Comparison of ENCODE assay signal across 10 mouse cellular contexts in genomic region chr5:120815949-120816348, GRCm38 (mm10). TPM values are rescaled to one million over a fixed set of nuclear protein-coding genes. Genes with fewer than 3 reads are reported as not detected.
A peak's percentile ranks its signal among the peaks of the same experiment; 100 is the strongest.
DNase-seq lines count a peak whose midpoint lies in the region.
"Had no signal": no experiment of that assay in that cellular context is flagged by ENCODE, and none has a peak within 500 bp of the region (broad histone marks: within the 10 kb centered on the region; RNA-seq: fewer than 3 reads in every experiment).

No protein-coding gene starts in this region.

- no peaks in the 10 kb centered on the region for H3K9me3 ChIP-seq in limb, embryonic 10.5 days (replicated peaks)

- H3K4me1 ChIP-seq in limb, embryonic 10.5 days = peaks cover 16% of the 10 kb centered on the region
- H3K4me1 ChIP-seq: neural tube, embryonic 12.5 days had no signal

- peak; percentile 44 for DNase-seq in embryo, embryonic 10.5 days (ENCODE audit: low spot score)
- no peak for DNase-seq in embryo, embryonic 11 days
- DNase-seq in right cerebral cortex, postnatal 4 days = peak; percentile 11
- no peak for DNase-seq in right cerebral cortex, adult 18-20 months
- peak; percentile 47 for DNase-seq in limb, embryonic 10.5 days (ENCODE audit: low spot score)
- peak; percentile 25 to 53 for DNase-seq in spleen, postnatal 36 days (ENCODE audit: low spot score in 2 of 2)
- DNase-seq in urinary bladder, adult 18-20 months (ENCODE audit: low spot score in 2 of 2) = no peak
- no peak for DNase-seq in gastrocnemius, postnatal 14 days

- intact Hi-C loops in gastrocnemius, postnatal 14 days (cut with DNase I; ENCODE audit: low total_unique reads) = no loop called here

- H3K36me3 ChIP-seq in limb, embryonic 10.5 days = no peaks in the 10 kb centered on the region
- H3K36me3 ChIP-seq: neural tube, embryonic 12.5 days had no signal

- no peak overlapping the region for H3K27ac ChIP-seq in limb, embryonic 10.5 days
- H3K27ac ChIP-seq: neural tube, embryonic 12.5 days had no signal

- no peaks in the 10 kb centered on the region for H3K27me3 ChIP-seq in limb, embryonic 10.5 days (ENCODE audit: low read depth, poor library complexity, severe bottlenecking)
- H3K27me3 ChIP-seq: neural tube, embryonic 12.5 days had no signal

- H3K4me3 ChIP-seq in limb, embryonic 10.5 days = no peak overlapping the region
- H3K4me3 ChIP-seq: neural tube, embryonic 12.5 days had no signal

- WGBS in limb, embryonic 10.5 days = 71% methylated on average over 3 of the region's 3 CpGs

RNA-seq across cellular contexts. Expression of gene Oas1c, which starts 3.6 kb away (rescaled TPM):
- polyA plus RNA-seq in limb, embryonic 10.5 days (2016; fragmentation: Nextera tagmentation; extraction: Ambion mirVana) = 0.23 and 0.43 TPM in 2 replicates
- total RNA-seq in gastrocnemius, postnatal 14 days (2021) = under 1 TPM; 0.35 to 0.38 TPM

RNA-seq across cellular contexts. Expression of gene Oas1e, which starts 20.6 kb away (rescaled TPM):
- polyA plus RNA-seq in limb, embryonic 10.5 days (2016; fragmentation: Nextera tagmentation; extraction: Ambion mirVana) = not detected in 2 replicates
- total RNA-seq in gastrocnemius, postnatal 14 days (2021) = not detected
- total RNA-seq: adrenal gland, adult 18-20 months had no signal
- polyA plus RNA-seq: neural tube, embryonic 12.5 days had no signal

RNA-seq across cellular contexts. Expression of gene Oas1f, which starts 31.2 kb away (rescaled TPM):
- polyA plus RNA-seq in limb, embryonic 10.5 days (2016; fragmentation: Nextera tagmentation; extraction: Ambion mirVana) = not detected in 2 replicates
- not detected for total RNA-seq in gastrocnemius, postnatal 14 days (2021)
- total RNA-seq: adrenal gland, adult 18-20 months had no signal
- polyA plus RNA-seq: neural tube, embryonic 12.5 days had no signal

RNA-seq across cellular contexts. Expression of gene Oas3, which starts 38.5 kb away (rescaled TPM):
- 0.14 TPM in 1 of 2 replicates, not detected in the other for polyA plus RNA-seq in limb, embryonic 10.5 days (2016; fragmentation: Nextera tagmentation; extraction: Ambion mirVana)
- not detected for total RNA-seq in gastrocnemius, postnatal 14 days (2021)

RNA-seq across cellular contexts. Expression of gene Oas1h, which starts 45.3 kb away (rescaled TPM):
- not detected in 2 replicates for polyA plus RNA-seq in limb, embryonic 10.5 days (2016; fragmentation: Nextera tagmentation; extraction: Ambion mirVana)
- total RNA-seq in gastrocnemius, postnatal 14 days (2021) = not detected
- total RNA-seq: adrenal gland, adult 18-20 months had no signal
- polyA plus RNA-seq: neural tube, embryonic 12.5 days had no signal

Comparison
In these comparisons a context has a peak if more than half of its experiments do, and no peak if none do; other contexts are left out.
1. DNase-seq: peak in embryo, embryonic 10.5 days (single experiment), right cerebral cortex, postnatal 4 days (single experiment), limb, embryonic 10.5 days (single experiment) and spleen, postnatal 36 days (2 of 2); none in embryo, embryonic 11 days (single experiment), right cerebral cortex, adult 18-20 months (single experiment), urinary bladder, adult 18-20 months (0 of 2) and gastrocnemius, postnatal 14 days (single experiment).